Mouse (Mus musculus) thymus, postnatal 4 days (tissue): ENCODE data around the gene Gm32742.

Experiments used
- DNase-seq: peaks from one replicate; pipeline ENCODE4 v3.0.0; 2021

Gm32742 gene

DNA sequence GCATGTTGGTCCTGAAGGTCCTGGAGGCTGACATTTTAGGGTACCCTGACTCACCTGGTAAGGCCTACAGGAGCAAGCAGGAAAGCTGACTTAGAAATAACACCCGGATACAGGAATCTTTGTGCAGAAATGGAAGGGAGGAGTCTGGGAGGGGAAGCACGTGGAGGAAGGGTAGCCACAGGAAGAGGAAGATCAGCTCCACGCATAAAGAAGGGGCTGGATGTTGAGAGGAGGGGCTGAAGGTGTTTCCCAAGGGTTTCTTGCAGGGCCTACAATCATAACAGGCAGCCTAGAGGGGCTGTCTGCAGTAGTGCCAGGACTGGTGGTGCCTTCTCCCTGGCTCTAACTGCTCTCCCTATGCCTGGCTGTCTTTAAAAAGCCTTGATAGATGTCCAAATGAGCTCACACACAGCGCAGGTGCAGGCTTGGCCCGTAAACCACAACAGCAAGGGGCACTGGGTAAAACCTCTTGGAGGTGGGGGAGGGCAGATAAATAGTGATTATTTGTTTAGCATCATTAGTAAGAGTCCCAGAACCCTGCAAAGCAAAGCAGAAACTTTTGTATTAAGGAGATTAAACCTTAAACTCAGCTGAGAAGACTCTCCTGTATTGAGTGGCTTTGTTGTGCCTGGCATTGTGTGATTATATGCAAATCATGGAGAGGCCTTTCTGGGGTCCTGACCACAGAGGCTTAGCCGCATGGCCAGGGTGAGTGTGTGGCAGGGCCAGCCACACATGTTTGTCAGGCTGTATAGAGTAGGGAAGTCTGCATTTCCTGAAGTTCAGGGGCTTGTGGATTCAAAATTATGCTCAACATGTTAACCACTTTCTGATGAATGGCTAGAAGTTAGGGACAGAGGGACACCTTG lies at the start of gene Gm32742:
Gene Gm32742 (minus strand): TSS at position 206 of the 869 bp plus-strand sequence.
- DNase-seq, result no peak

DNA sequence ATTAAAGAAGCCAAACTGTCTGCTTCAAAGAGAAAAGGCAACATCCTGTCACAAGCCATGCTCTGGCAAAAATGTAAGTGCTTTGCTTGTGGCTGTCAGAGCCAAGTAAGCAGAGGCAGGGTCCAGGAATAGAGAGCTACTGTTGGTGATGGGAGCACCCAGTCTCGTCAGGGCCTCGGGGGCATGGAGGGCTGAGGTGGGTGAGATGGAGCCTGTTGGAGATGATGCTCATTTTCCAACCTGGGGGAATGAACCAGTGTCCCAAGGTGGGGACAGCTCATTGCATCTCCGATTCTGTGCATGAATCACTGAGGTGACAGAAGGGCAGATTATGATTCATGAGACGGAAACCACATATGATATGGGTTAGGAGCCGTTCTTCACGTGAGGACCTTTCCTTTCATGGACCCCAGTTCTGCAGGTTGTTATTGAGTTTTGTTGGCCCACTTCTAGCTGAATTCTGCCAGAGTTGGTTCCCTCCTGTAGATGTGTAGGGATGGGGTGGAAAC lies 48.5 kb upstream of the Gm32742 start:
- no peak for DNase-seq

DNA sequence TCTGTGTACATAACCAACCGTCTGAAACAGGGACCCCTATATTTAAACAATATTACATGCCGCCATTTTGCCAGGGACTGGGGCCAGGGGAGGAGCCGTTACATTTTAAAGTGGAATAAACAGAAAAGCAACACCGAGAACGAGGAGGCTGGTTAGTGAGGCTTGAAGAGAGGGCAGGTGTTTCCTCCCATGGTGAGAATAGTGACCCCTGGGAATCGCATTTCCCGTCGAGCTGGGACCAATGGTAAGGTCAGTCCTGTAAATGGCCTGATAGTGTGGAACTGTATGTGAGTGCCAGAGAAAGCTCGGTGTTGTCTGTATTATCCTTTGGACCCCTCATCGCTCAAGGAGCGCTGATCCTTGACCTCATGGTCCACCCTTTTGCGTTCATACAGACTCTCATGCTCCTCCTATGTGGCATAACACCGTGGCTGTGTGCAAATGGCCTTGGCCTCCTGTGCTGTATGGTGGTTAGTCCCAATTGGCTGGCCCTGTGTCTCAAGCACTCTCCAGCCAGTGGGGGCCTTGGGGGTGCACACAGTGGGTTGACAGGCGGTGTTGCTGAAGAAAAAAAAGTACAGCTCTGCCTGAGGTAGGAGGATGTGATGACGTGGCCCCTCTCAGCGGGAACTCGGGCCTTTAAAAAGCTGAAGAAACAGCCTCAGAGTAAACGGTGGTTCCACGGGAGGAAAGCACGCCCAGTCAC lies 47.9 kb upstream of the Gm32742 start, which contains the start of gene Pou2af1:
Gene Pou2af1 (plus strand): TSS at position 686 of the 706 bp plus-strand sequence.
- DNase-seq, result peak; percentile 72

DNA sequence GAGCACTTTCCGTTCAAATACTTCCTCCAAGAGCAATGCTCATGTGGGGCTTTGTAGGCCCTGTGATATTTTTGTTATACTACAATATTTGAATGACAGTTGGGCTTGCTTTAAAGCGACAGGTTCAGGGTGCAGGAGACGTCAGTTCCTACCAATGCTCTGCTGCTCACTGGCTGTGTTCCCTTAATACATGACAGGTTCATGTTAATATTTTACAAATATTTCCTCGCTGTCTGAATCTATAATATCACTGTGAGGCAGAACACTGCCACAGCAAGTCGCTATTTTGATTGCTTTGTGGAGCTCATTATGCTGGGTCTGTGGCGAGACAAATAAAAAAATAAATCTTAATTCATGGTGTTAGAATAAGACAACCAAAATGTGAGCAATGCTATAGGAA lies 45.9 kb upstream of the Gm32742 start:
- DNase-seq, result no peak

DNA sequence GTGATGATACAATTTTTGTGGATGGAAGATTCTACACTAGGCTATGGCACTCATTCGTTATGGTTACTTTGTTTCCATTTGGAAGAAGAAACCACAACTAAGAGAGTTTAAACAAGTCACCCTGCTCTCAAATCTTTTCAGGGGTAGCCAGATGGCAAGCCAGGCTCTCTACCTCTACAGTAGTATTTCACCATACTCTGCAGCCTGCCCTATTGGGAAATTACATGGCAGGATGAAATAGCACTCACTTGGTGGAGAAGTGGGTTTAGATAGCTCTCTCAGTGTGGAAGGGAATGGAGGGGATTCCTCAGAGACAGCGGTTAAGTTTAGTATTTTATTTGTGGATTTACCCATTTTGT lies 43.6 kb upstream of the Gm32742 start:
- DNase-seq, result no peak

DNA sequence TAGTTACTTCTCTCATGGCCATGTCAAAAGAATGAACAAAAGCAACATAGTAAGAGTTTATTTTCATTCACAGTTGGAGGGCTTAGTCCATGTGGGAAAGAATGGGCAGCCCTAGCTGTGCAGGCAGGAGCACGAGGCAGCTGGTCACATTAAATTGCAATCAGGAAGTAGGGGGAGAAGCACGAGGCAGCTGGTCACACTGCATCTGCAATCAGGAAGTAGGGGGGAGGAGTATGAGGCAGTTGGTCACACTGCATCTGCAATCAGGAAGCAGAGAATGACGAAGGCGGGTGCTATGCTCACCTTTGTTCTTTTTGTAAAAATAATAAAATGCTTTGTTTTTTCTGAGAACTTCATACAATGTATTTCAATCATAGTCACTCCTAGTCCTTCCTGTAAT lies 29.5 kb upstream of the Gm32742 start:
- DNase-seq, result no peak

DNA sequence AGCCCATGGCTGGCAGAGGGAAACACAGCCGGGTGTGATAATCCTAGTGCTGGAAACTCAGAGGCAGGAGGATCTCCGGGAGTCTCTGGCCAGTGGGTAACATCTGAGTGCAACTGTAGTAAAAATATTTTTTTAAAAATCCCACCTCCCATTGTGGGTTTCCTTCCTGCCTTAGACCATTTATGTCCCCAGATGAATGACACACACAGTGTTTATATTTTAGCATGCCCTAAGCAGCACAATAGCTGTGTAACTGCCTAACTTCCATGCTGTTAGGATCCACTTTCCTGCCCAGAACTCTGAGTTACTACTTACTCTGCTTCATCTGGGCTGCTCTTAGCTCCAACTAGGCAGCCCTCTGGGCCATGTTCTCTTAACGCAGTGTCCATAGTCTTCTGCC lies 25.3 kb upstream of the Gm32742 start:
- DNase-seq, result no peak

DNA sequence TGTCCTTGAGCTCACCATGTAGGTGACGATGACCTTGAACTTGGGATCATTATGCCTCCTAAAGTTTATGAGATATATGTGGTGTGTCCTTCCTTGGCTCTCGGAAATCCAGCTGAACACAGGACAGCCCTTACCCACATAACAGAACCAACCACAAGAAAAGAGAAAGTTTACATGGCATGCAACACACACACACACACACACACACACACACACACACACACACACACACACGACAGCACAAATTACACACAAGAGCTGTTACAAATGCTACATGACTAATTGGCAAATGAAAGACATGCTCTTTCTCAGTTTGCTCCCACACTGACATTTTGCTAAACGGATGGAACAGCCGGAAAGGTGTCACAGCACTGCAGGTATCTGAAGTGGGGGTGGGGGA lies 20.6 kb upstream of the Gm32742 start:
- no peak for DNase-seq

DNA sequence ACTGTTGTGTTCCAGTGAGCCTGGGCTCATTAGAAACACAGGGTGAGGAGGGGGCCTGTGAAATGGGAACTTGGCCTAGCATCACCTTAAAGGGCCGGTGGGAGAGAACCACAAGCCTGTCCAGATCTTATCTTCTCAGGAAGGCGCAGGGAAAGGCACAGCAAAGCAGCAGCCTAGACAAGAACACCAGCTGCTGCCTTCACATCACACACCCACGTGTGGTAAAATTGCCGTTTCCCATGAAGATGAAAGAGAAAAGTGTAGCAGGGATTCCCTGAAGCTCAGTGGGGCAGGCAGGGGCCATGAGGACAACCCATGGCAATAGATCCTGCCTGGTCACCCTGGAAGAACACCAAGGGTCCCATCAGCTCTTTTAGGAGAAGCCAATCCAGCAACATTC lies 20.1 kb upstream of the Gm32742 start:
- peak; percentile 32 for DNase-seq

DNA sequence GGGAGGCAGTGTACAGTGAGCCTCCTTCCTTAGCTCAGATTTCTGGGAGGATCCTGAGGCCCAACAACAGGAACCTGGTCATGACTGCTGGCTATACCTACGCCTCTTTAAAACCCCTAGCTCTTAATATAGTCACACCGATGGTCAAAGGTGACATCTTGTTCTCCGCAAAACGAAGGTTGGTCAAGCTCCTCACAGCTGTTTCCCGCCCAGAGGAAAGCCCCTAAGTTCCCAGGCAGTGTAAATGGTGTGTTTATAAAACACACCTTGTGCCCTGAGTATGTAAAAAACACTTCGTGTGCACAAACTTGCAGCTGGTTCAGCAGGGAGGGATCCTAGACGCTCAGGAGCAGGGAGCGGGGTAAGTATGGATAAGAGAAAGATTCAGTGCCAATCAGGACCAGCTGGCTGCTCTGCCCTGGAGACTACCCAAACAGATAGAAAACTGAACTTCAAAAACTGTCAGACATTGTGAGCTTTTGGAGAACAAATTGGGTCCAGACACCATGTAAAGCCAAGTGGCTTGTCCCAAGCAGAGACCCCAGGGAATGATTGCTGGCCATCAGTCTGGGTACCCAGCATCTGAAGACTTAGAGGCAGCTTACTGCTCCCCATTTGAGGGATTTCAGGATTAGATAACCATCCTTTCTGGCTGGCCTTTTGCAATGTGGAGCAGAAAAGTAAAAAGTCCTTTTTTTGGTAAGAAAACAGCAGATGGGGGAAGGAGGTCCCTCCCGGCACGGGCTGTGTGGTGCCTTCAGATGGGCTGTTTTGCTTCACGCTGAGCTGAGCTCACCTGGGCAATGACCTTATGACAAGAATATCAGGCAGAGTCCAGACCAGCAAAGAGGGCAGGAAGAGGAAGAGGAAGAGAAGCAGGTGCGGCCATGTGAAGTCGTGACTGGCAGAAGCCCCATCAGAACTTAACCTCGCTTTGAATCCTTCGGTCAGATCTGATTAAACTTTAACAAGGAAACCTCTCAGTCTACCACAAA lies 17.7 kb upstream of the Gm32742 start:
- DNase-seq, result no peak

DNA sequence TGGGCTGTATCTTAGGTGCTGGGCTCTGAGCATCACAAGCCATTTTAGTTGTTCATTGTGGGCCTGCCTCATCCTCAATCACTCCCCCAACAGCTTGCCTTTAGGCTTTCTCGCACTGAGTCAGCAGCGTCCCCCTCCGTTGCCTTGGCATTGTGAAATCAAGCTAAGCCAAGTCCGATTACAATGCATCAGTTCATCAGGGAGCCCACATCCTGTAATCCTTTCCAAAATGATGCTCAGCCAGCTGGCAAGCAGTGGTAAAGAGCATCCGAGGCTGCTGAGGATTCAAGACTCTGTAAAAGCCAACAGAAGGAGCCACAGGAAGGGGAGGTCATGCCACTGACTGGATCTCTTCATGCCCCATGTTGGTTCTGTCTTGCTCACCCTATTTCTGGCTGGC lies 15.3 kb upstream of the Gm32742 start:
- no peak for DNase-seq

DNA sequence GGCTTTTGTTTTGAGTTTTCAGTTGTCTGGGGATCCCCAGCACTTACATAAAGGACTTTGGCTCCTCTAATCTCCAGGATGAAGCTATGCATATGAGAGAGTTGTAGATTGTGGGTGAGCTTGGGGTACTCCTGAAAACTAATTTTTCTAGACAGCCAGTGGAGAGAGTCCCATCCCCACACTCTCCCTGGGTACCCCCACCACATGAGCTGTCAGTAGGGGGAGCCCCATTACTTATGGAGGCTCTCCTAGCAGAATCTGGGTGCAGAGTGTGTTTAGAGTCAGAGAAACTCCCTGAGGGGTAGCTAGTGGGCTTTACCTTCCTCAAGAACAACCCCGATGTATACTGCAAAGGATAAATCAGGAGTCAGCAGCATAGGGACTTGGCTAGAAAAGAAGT lies 13.0 kb upstream of the Gm32742 start:
- peak; percentile 68 for DNase-seq

DNA sequence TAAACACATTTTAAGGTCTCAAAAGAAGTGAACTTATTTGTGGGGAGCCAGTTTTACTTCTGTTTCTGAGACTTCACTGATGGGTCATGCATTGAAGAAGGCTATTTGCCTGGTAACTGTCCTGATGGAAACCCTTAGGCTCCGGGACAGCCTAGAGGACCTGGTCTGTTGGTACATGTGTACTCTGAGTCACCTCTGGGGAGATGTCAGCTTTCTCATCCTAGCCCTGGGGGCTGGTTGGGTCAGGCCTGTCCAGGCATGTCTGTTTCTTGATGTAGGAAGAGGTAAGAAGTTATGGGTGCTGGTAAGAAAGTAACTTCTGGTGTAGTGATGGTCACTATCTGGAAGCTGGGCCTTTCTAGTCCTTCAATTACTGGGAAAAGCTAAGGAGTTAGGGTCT lies 10.4 kb upstream of the Gm32742 start:
- no peak for DNase-seq

DNA sequence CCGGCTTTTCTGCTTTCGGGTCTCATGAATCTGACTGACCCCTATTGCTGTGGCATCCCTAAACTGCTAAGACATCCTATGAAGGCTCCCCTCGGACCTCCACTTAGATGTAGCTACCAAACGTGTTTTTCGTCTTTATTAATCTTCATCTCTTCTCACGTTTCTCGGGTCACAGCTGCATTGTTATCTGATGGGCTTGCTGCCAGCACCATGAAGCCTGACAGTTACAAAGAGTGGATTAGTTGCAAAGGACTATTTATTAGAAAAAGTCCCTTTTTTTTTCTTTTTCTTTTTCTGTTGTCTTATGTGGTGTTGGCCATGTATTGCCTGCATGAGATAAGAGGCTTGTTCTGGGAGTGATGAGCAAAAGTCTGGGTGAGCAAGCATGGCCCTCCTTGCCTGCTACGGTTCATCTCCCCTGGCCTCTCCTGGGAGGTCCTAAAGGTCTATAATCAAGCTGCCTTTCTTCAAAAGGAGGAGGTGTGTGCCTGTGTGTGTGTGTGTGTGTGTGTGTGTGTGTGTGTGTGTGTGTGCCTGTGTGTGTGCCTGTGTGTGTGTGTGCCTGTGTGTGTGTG lies 9.7 kb upstream of the Gm32742 start:
- no peak for DNase-seq

DNA sequence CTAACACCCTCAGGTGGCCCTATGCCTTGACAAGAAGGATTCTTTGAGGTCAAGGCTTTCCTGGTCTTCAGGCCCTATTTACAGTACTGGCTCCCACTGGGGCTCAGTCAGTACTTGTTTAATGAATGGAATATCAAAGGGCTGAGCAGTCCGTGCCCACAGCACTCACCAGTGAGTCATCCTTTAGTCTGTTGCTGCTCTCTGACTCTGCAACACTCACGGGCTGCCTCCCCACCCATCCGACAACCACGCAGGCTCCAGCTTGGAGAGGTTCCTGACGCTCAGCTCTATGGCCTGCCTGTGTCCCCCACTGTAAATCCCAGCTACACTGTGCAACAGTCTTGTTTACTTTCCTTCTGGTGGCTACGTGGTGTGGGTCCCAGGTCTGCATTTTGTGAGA lies 5.0 kb upstream of the Gm32742 start:
- DNase-seq, result no peak

DNA sequence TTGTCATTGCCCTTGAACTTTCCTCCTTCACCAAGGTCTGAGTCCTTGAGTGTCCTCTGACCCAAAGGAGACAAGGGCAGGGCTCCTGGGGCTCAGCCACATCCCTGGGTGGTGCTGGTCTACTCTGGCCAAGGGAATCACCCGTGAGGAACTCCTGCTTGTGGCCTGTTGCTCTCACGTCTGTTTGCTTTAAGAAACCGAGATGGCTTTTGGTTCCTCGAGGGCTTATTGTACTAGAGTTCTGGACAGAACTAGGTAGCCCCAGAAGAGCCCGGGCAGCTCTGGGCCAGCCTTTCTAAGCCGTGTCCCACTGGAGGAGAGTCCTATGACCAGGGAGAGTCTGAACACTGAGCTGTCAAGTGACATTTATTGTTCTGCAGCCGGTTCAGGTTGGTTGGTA lies 3.8 kb upstream of the Gm32742 start:
- no peak for DNase-seq

DNA sequence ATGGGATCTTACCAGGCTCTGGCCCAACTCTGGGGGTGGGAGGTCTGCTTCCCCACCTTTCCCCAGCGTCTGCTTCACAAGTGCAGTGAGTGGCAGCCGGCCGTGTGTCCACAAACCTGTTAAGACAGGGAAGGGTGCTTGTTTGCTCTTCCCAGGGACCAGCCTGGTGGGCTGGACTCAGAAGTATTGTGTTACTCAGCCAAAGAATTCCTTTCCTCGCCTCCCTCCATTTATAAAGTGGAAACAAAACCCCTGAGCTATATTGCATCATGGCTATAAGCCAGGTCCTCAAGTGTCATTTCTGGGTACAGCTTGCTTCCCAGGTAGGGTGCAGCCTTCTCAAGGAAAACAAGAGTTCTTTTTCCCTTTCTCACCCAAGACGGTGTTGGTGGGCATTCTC lies 3.4 kb upstream of the Gm32742 start:
- no peak for DNase-seq

DNA sequence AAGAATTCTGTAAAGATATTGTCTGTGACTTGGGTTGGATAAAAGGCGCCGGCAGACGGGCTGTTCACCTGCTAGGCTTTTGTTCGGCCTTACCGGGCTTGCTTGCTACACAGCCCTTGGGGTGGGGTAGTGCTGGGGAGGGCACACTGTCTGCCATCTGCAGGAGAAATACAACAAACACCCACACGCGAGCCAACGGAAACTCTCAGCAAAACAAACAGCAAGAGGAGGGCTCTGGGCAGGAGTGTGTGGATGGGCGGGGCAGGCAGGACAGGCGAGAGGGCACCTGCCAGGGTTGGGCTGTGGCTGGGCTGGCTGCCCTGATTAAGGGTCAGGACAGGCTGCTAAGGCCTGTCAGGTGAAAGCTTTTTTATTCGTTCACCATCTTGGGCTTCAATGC lies 2.6 kb upstream of the Gm32742 start:
- peak; percentile 49 for DNase-seq

DNA sequence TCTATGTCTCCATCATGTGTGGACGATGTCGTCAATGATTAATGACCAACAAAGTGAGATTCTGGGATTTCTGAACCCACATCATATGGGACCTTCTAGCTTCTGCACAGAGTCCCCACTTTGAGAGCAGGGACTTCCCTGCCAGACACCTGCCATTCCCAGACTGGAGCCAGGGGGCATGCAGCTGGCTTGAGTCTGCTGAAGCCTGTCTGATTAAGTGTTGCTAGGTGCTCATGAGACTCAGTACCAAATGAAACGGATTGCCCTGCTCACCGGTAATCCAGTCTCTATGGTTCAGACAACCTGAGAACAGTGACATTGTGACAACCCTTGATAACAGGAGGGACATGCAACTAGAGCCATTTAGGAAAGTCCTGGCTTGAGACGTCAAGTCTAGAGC lies 1.3 kb downstream of the Gm32742 start:
- DNase-seq, result no peak

DNA sequence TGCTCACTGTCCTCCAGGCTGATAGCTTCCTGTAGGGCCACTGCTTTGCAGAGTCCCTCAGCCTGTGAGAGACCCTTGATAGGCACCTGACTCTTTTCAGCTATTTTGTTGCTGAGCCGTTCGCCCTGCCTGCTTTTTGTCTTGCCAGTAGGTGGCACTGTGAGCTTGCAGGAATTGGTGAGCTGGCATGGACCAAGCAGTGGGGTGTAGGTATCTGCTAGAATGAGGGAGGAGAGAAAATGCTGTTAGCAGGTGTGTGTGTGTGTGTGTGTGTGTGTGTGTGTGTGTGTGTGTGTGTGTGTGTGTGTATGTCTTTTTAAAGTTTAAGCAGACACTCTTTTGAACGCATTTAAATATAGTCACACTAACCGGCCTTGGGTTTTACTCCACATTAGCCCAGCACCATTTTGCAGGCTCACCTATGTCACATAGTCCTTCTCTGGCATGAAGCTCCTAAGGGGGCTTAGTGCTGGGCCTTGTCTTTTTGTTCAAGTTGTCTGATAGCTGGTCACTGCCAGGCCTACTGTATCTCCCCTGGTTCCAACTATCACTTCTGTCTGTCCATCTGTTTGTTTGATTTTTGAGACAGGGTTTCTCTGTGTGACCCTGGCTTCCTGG lies 3.4 kb downstream of the Gm32742 start:
- DNase-seq, result peak; percentile 86

DNA sequence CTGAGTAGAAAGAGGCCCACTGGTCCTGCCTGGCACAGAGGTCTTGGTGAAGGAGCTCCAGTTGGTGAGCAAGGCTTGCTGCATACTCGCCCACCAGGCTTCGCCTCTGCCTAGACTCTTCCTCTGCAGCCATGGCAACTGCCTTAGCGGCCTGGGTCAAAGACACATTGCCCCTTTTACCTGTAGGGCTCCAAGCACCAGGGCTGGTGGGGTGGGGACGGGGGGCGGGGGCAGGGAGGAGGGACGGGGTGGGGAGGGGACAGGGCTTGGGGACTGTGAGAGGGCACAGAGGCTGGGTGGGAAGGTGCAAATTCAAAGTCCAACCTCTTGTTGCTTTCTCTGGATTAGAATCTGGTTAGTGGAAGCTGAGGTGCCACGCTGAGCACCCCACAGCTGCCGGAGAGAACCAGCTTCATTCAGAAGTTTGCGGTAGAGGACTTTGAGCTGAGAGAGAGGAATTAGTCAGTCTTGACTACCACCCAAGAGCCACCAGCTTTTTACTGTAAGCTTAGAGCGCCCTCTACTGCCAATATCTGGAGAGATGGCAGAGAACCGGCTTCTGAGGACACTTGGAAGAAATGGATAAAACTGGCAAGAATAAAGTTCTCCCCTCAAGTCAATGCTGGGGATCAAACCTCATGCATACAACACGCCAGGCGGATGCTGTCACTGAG lies 13.1 kb downstream of the Gm32742 start:
- DNase-seq, result peak; percentile 70

DNA sequence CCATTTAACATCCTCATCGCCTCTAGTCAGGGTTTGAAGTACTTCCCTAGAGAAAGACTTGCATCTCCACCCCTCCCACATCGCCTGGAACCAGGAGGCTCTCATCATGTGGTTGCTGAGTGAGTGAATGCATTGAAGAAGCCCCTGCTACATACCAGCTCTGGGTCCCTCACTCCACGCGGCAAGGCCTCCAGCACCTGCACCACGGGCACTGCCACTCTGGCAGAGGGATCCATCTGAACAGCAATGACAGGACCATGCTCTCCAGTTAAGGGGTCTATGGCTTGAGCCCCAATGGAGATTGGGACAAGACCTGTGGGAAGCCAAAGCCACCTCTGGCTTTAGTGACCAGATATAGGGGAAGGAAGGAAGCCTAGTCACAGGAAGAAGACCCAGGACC lies 18.0 kb downstream of the Gm32742 start:
- DNase-seq, result no peak
